In the genomic region with DNA sequence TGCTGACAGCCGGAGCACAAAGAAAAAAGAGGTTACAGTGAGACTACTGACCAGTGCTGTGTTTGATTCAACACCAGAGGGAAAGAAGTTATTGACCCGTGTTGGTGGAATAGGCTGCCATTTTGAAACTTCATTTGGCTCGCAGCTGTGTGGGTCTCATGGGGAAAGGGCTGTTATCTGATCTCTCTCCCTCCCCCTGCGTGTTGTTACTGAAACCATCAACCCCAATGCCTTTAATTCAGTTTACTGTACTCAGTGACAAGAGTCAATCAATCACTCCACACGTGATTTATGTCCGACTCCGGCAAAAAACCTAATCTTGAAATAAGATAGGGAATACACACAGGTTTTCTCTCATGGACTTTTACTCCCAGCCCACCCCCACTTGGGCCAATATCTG, we compare ENCODE assay signal across 23 mouse cellular contexts.
DNase-seq lines count a peak whose midpoint lies in the region; ATAC-seq lines count a peak whose summit lies in the region.
"Had no signal": no experiment of that assay in that cellular context is flagged by ENCODE, and none has a peak within 500 bp of the region (broad histone marks: within the 10 kb centered on the region; RNA-seq: fewer than 3 reads in every experiment).

No protein-coding gene starts in this region.

- no peak for ATAC-seq in forebrain, embryonic 14.5 days
- no peak for ATAC-seq in forebrain, embryonic 15.5 days (replicated peaks)
- ATAC-seq in neural tube, embryonic 12.5 days (ENCODE audit: low FRiP score, low read depth), result peak; percentile 18; the same call in 1 of the 2 replicates
- peak; percentile 12; the same call in 1 of the 2 replicates for ATAC-seq in hindbrain, embryonic 16.5 days
- no peak for ATAC-seq in midbrain, embryonic 15.5 days (replicated peaks)
- ATAC-seq: Patski had no signal

- 0 out of 2 replicates have a peak overlapping the region, but pooled peaks have one; percentile 3 for H3K27ac ChIP-seq in forebrain, embryonic 14.5 days (ENCODE audit: low read depth, low read length)
- no peak overlapping the region for H3K27ac ChIP-seq in forebrain, embryonic 15.5 days (replicated peaks)
- H3K27ac ChIP-seq in neural tube, embryonic 12.5 days, result no peak overlapping the region
- no peak overlapping the region; the same call in 1 of the 2 replicates for H3K27ac ChIP-seq in hindbrain, embryonic 16.5 days (ENCODE audit: low read depth, low read length)
- peak overlapping the region; percentile 64; the same call in 1 of the 2 replicates for H3K27ac ChIP-seq in midbrain, embryonic 15.5 days
- H3K27ac ChIP-seq: embryonic facial prominence, embryonic 13.5 days; limb, embryonic 15.5 days; liver, embryonic 14.5 days had no signal

- no peak overlapping the region for H3K4me3 ChIP-seq in forebrain, embryonic 14.5 days (ENCODE audit: low read depth, low read length)
- no peak overlapping the region for H3K4me3 ChIP-seq in forebrain, embryonic 15.5 days
- no peak overlapping the region for H3K4me3 ChIP-seq in neural tube, embryonic 12.5 days
- H3K4me3 ChIP-seq in hindbrain, embryonic 16.5 days (ENCODE audit: low read length), result no peak overlapping the region
- no peak overlapping the region for H3K4me3 ChIP-seq in midbrain, embryonic 15.5 days
- H3K4me3 ChIP-seq: embryonic facial prominence, embryonic 13.5 days; limb, embryonic 15.5 days had no signal

- intact Hi-C loops in heart, postnatal 25 days (cut with DNase I), result no loop called here

- no peaks in the 10 kb centered on the region for H3K27me3 ChIP-seq in forebrain, embryonic 14.5 days (replicated peaks; ENCODE audit: control insufficient read depth, insufficient read depth, low read length)
- H3K27me3 ChIP-seq in forebrain, embryonic 15.5 days, result no peaks in the 10 kb centered on the region
- H3K27me3 ChIP-seq in neural tube, embryonic 12.5 days (replicated peaks), result no peaks in the 10 kb centered on the region
- no peaks in the 10 kb centered on the region for H3K27me3 ChIP-seq in hindbrain, embryonic 16.5 days (replicated peaks; ENCODE audit: control insufficient read depth, insufficient read depth, low read length)
- no peaks in the 10 kb centered on the region for H3K27me3 ChIP-seq in midbrain, embryonic 15.5 days (replicated peaks)
- H3K27me3 ChIP-seq: CH12.LX; embryonic facial prominence, embryonic 13.5 days; limb, embryonic 15.5 days; Patski had no signal

- peaks cover 11% of the 10 kb centered on the region for H3K4me1 ChIP-seq in forebrain, embryonic 14.5 days (ENCODE audit: control insufficient read depth, insufficient read depth, low read length)
- peaks cover 27% of the 10 kb centered on the region for H3K4me1 ChIP-seq in forebrain, embryonic 15.5 days
- peaks cover 7% of the 10 kb centered on the region; the same call in 1 of the 2 replicates for H3K4me1 ChIP-seq in neural tube, embryonic 12.5 days
- H3K4me1 ChIP-seq in hindbrain, embryonic 16.5 days (ENCODE audit: control insufficient read depth, insufficient read depth, low read depth, low read length), result peaks cover 13% of the 10 kb centered on the region
- peaks cover 32% of the 10 kb centered on the region for H3K4me1 ChIP-seq in midbrain, embryonic 15.5 days
- H3K4me1 ChIP-seq: limb, embryonic 15.5 days had no signal

- 89% methylated on average over 7 of the region's 7 CpGs for WGBS in forebrain, embryonic 14.5 days
- WGBS in forebrain, embryonic 15.5 days, result 80% methylated on average over 7 of the region's 7 CpGs
- 66% methylated on average over 7 of the region's 7 CpGs for WGBS in neural tube, embryonic 12.5 days
- WGBS in hindbrain, embryonic 16.5 days, result 70% methylated on average over 7 of the region's 7 CpGs
- WGBS in midbrain, embryonic 15.5 days, result 68% methylated on average over 7 of the region's 7 CpGs

- no peak for DNase-seq in forebrain, embryonic 14.5 days (ENCODE audit: low spot score)
- no peak for DNase-seq in neural tube, embryonic 10.5 days (ENCODE audit: extremely low spot score, low spot score)
- DNase-seq in gastrocnemius, postnatal 25 days, result no peak
- DNase-seq in heart, postnatal 25 days (ENCODE audit: low spot score), result no peak
- DNase-seq: adrenal gland, adult 2 months; cerebellum, adult 11-12 months; cerebellum, postnatal 14 days; heart, postnatal 36 days; kidney, adult 9 months; layer of hippocampus, adult 9-11 months; left cerebral cortex, postnatal 4 days; spleen, adult 18-20 months had no signal

- H3K9me3 ChIP-seq in forebrain, embryonic 14.5 days (replicated peaks; ENCODE audit: control insufficient read depth, low read length), result no peaks in the 10 kb centered on the region
- H3K9me3 ChIP-seq in forebrain, embryonic 15.5 days, result no peaks in the 10 kb centered on the region
- H3K9me3 ChIP-seq in neural tube, embryonic 12.5 days, result no peaks in the 10 kb centered on the region
- no peaks in the 10 kb centered on the region for H3K9me3 ChIP-seq in hindbrain, embryonic 16.5 days (ENCODE audit: control insufficient read depth, low read length)
- no peaks in the 10 kb centered on the region for H3K9me3 ChIP-seq in midbrain, embryonic 15.5 days
- H3K9me3 ChIP-seq: embryonic facial prominence, embryonic 13.5 days; G1E; limb, embryonic 15.5 days had no signal

- H3K36me3 ChIP-seq in forebrain, embryonic 14.5 days (ENCODE audit: control insufficient read depth, insufficient read depth, low read length), result no peaks in the 10 kb centered on the region
- H3K36me3 ChIP-seq in forebrain, embryonic 15.5 days, result no peaks in the 10 kb centered on the region
- no peaks in the 10 kb centered on the region for H3K36me3 ChIP-seq in neural tube, embryonic 12.5 days
- H3K36me3 ChIP-seq in hindbrain, embryonic 16.5 days (ENCODE audit: control insufficient read depth, insufficient read depth, low read length), result no peaks in the 10 kb centered on the region
- no peaks in the 10 kb centered on the region for H3K36me3 ChIP-seq in midbrain, embryonic 15.5 days (replicated peaks)
- H3K36me3 ChIP-seq: embryonic facial prominence, embryonic 13.5 days; G1E; limb, embryonic 15.5 days had no signal

- H3K9ac ChIP-seq in forebrain, embryonic 14.5 days (ENCODE audit: low read length), result no peak overlapping the region
- no peak overlapping the region for H3K9ac ChIP-seq in forebrain, embryonic 15.5 days (replicated peaks)
- H3K9ac ChIP-seq in neural tube, embryonic 12.5 days, result no peak overlapping the region
- no peak overlapping the region; the same call in 1 of the 2 replicates for H3K9ac ChIP-seq in hindbrain, embryonic 16.5 days (ENCODE audit: low read depth, low read length)
- H3K9ac ChIP-seq in midbrain, embryonic 15.5 days, result no peak overlapping the region
- H3K9ac ChIP-seq: embryonic facial prominence, embryonic 13.5 days; limb, embryonic 15.5 days; liver, embryonic 14.5 days; lung, embryonic 14.5 days had no signal

- H3K4me2 ChIP-seq in forebrain, embryonic 14.5 days (ENCODE audit: low read length), result no peak overlapping the region
- H3K4me2 ChIP-seq in forebrain, embryonic 15.5 days (replicated peaks), result no peak overlapping the region
- H3K4me2 ChIP-seq in neural tube, embryonic 12.5 days (replicated peaks), result no peak overlapping the region
- H3K4me2 ChIP-seq in hindbrain, embryonic 16.5 days (ENCODE audit: low read length), result no peak overlapping the region
- H3K4me2 ChIP-seq in midbrain, embryonic 15.5 days, result no peak overlapping the region
- H3K4me2 ChIP-seq: embryonic facial prominence, embryonic 13.5 days; limb, embryonic 15.5 days; lung, embryonic 14.5 days had no signal

Comparison
In these comparisons a context has a peak if more than half of its experiments do, and no peak if none do; other contexts are left out.
1. H3K27ac ChIP-seq: peak in forebrain, embryonic 14.5 days (single experiment) and midbrain, embryonic 15.5 days (single experiment); none in forebrain, embryonic 15.5 days (single experiment), neural tube, embryonic 12.5 days (single experiment) and hindbrain, embryonic 16.5 days (single experiment).
2. ATAC-seq: peak in neural tube, embryonic 12.5 days (single experiment) and hindbrain, embryonic 16.5 days (single experiment); none in forebrain, embryonic 14.5 days (single experiment), forebrain, embryonic 15.5 days (single experiment) and midbrain, embryonic 15.5 days (single experiment).